Mouse (Mus musculus) erythroblast, embryonic 14.5 days (primary cell): ENCODE measurements around the gene Rnf213. TPM values are rescaled to one million over a fixed set of nuclear protein-coding genes. Genes with fewer than 3 reads are reported as not detected.
A peak's percentile ranks its signal among the peaks of the same experiment; 100 is the strongest.

ENCODE experiments used
- H3K27me3 ChIP-seq: 2 replicates; pipeline ENCODE4 v1.6.1; 2012; ENCODE audit warnings: inconsistent platforms; ENCODE audit not compliant: control insufficient read depth
- H3K36me3 ChIP-seq: 2 replicates; pipeline ENCODE4 v1.6.1; 2012; ENCODE audit warnings: mild to moderate bottlenecking, inconsistent platforms; ENCODE audit not compliant: control insufficient read depth
- H3K4me1 ChIP-seq: 2 replicates; pipeline ENCODE4 v1.6.1; 2012; ENCODE audit warnings: inconsistent platforms; ENCODE audit not compliant: control insufficient read depth
- H3K4me3 ChIP-seq: replicated peaks from 2 replicates; pipeline ENCODE3; 2012; ENCODE audit warnings: moderate library complexity, mild to moderate bottlenecking, inconsistent platforms
- H3K9me3 ChIP-seq: 2 replicates; pipeline ENCODE4 v1.6.1; 2012; ENCODE audit warnings: low read length, inconsistent platforms, mixed read lengths; ENCODE audit not compliant: control insufficient read depth
- GATA1 ChIP-seq: IDR thresholded peaks from 2 replicates; pipeline ENCODE4 v1.6.1; 2012; ENCODE audit warnings: low read length, inconsistent platforms, mixed read lengths
- TAL1 ChIP-seq: IDR thresholded peaks from 3 replicates; pipeline ENCODE4 v1.6.1; 2012; ENCODE audit warnings: low read length, inconsistent platforms, mixed read lengths
- polyA plus RNA-seq: library from polyadenylated mRNA; stranded (reverse); fragments of >175 nt; gene quantifications from 2 replicates; pipeline ENCODE4 v1.2.3, GENCODE M21; 2012

The Rnf213 gene
- polyA plus RNA-seq, 1 experiment, result 0.01 TPM

GRCm38 (mm10) chr11:119490861-119491689 lies 98.2 kb downstream of the Rnf213 start, which contains the start of gene Endov:
Endov (plus strand) TSS chr11:119491347.
- TF ChIP-seq GATA1, result no peak
- TF ChIP-seq TAL1, result no peak
- H3K4me1 ChIP-seq, result peaks cover 24% of the 10 kb centered on the region
- no peaks in the 10 kb centered on the region; the same call in 1 of the 2 replicates for H3K27me3 ChIP-seq
- peak within 1 kb of the TSS; percentile 70 for H3K4me3 ChIP-seq
- no peaks in the 10 kb centered on the region for H3K9me3 ChIP-seq
- peaks cover 21% of the 10 kb centered on the region for H3K36me3 ChIP-seq

GRCm38 (mm10) chr11:119491690-119492087 lies 98.8 kb downstream of the Rnf213 start:
- no peaks in the 10 kb centered on the region; the same call in 1 of the 2 replicates for H3K27me3 ChIP-seq
- H3K4me1 ChIP-seq, result peaks cover 24% of the 10 kb centered on the region
- TF ChIP-seq TAL1 (no peak), GATA1 (no peak)
- H3K36me3 ChIP-seq, result peaks cover 18% of the 10 kb centered on the region
- H3K4me3 ChIP-seq, result peak overlapping the region; percentile 70
- no peaks in the 10 kb centered on the region for H3K9me3 ChIP-seq

- Histone ChIP-seq H3K4me3 (no peak overlapping the region), H3K4me1 (peaks cover 24% of the 10 kb centered on the region), H3K27me3 (no peaks in the 10 kb centered on the region; the same call in 1 of the 2 replicates), H3K9me3 (no peaks in the 10 kb centered on the region), H3K36me3 (peaks cover 17% of the 10 kb centered on the region)
- TF ChIP-seq TAL1 (no peak), GATA1 (no peak)
Observed at GRCm38 (mm10) chr11:119492830-119493229, 99.9 kb downstream of the Rnf213 start.

- Histone ChIP-seq H3K4me1 (peaks cover 24% of the 10 kb centered on the region), H3K4me3 (no peak overlapping the region), H3K36me3 (peaks cover 20% of the 10 kb centered on the region), H3K27me3 (no peaks in the 10 kb centered on the region; the same call in 1 of the 2 replicates), H3K9me3 (no peaks in the 10 kb centered on the region)
- no peak for TF ChIP-seq TAL1
Observed at GRCm38 (mm10) chr11:119493516-119493915, 100.6 kb downstream of the Rnf213 start.

GRCm38 (mm10) chr11:119496147-119496546 lies 103.2 kb downstream of the Rnf213 start:
- Histone ChIP-seq H3K4me3 (no peak overlapping the region), H3K4me1 (peaks cover 14% of the 10 kb centered on the region), H3K36me3 (peaks cover 42% of the 10 kb centered on the region), H3K27me3 (no peaks in the 10 kb centered on the region), H3K9me3 (no peaks in the 10 kb centered on the region)
- TF ChIP-seq TAL1 (no peak), GATA1 (no peak)

GRCm38 (mm10) chr11:119497451-119497850 lies 104.6 kb downstream of the Rnf213 start:
- no peak overlapping the region for H3K4me3 ChIP-seq
- H3K36me3 ChIP-seq, result peaks cover 53% of the 10 kb centered on the region
- H3K9me3 ChIP-seq, result no peaks in the 10 kb centered on the region
- H3K4me1 ChIP-seq, result peaks cover 8% of the 10 kb centered on the region
- TF ChIP-seq TAL1 (no peak), GATA1 (no peak)
- H3K27me3 ChIP-seq, result no peaks in the 10 kb centered on the region

- Histone ChIP-seq H3K9me3 (no peaks in the 10 kb centered on the region), H3K4me1 (peaks cover 10% of the 10 kb centered on the region), H3K4me3 (no peak overlapping the region), H3K36me3 (peaks cover 59% of the 10 kb centered on the region), H3K27me3 (no peaks in the 10 kb centered on the region)
- TF ChIP-seq GATA1 (no peak), TAL1 (no peak)
Observed at GRCm38 (mm10) chr11:119499297-119499696, 106.4 kb downstream of the Rnf213 start.

- H3K9me3 ChIP-seq, result no peaks in the 10 kb centered on the region
- H3K36me3 ChIP-seq, result peaks cover 64% of the 10 kb centered on the region
- no peak for TF ChIP-seq TAL1
- TF ChIP-seq GATA1, result no peak
- no peak overlapping the region for H3K4me3 ChIP-seq
- no peaks in the 10 kb centered on the region for H3K27me3 ChIP-seq
- H3K4me1 ChIP-seq, result peaks cover 10% of the 10 kb centered on the region
Observed at GRCm38 (mm10) chr11:119500011-119500410, 107.1 kb downstream of the Rnf213 start.

- Histone ChIP-seq H3K4me1 (peaks cover 10% of the 10 kb centered on the region), H3K4me3 (no peak overlapping the region), H3K9me3 (no peaks in the 10 kb centered on the region), H3K27me3 (no peaks in the 10 kb centered on the region), H3K36me3 (peaks cover 79% of the 10 kb centered on the region)
- TF ChIP-seq GATA1, result no peak
- no peak for TF ChIP-seq TAL1
Observed at GRCm38 (mm10) chr11:119503675-119504074, 110.8 kb downstream of the Rnf213 start.
